Mouse (Mus musculus) 416B (cell line): ENCODE measurements at regions not wholly inside any gene's neighbourhood (a gene's known extent, or its start where the extent isn't known, plus 50 kb on each side); places are given as distances from the start of the nearest gene placed in this dataset.
A peak's percentile ranks its signal among the peaks of the same experiment; 100 is the strongest.
"Not testable (repeated sequence)": the region's sequence is repeated elsewhere in the genome, so short reads cannot be mapped to it uniquely, and the experiment has no call there.

Source experiments
- DNase-seq: peaks from one replicate; pipeline ENCODE4 v3.0.0; 2011; ENCODE audit warnings: low read depth

DNA sequence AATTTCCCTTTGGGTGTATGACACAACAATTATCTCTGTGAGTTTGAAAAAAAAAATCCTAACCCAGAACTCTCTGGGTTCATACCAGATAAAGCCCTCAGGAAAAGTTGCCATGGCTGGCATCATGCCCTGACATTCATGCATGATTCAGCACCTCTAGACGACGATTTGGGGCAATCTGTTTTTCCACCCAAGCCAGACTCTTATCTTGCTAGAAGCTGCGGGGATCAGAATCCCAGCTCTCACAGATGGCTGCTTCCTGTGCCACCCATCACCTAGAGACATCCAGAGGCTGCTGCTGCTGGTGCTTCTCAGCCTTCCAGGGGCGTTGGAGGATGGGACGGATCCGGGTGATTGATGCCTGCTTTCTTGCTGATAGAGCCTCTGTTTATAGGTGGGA, 209.2 kb downstream of the Cd47 start:
- DNase-seq: peak; percentile 93

- DNase-seq: no peak
Measured at GRCm38 (mm10) chr16:50010074-50010473, 209.7 kb downstream of the Cd47 start.

GRCm38 (mm10) chr16:50010532-50010971, 210.2 kb downstream of the Cd47 start:
- no peak for DNase-seq

DNA sequence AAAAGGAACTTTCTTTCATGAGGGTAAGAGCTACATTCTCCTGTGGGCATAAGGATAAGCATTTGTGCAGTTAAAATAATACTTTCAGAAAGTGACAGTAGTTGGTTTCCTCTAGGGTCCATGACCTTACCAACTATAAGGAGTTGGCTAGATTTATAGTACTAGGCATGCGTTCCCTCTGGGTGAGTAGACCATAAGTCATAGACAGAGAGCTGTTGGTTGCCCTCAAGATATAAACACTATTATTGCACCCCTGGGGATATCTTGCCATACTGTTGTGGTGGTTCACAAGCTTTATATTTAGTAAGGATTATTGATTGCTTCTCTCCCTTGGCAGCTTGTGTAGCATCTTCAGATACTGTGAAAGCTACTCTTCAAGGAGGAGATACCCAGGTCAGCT, 223.6 kb downstream of the Cd47 start:
- DNase-seq: no peak

- no peak for DNase-seq
Measured at GRCm38 (mm10) chr16:50026100-50026884, 226.0 kb downstream of the Cd47 start.

GRCm38 (mm10) chr16:50027189-50027588, 226.9 kb downstream of the Cd47 start:
- peak; percentile 82 for DNase-seq

- DNase-seq: no peak
Measured at GRCm38 (mm10) chr16:50029711-50030110, 229.4 kb downstream of the Cd47 start.

GRCm38 (mm10) chr16:50030355-50030754, 230.0 kb downstream of the Cd47 start:
- not testable (repeated sequence) for DNase-seq

- DNase-seq: peak; percentile 95
Measured at GRCm38 (mm10) chr16:50030905-50031369, 230.6 kb downstream of the Cd47 start.

- DNase-seq: peak; percentile 69
Measured at GRCm38 (mm10) chr16:50032798-50033197, 232.5 kb downstream of the Cd47 start.

GRCm38 (mm10) chr16:50036296-50036734, 236.0 kb downstream of the Cd47 start:
- peak; percentile 56 for DNase-seq

GRCm38 (mm10) chr16:50044103-50044502, 243.8 kb downstream of the Cd47 start:
- DNase-seq: peak; percentile 81

GRCm38 (mm10) chr16:50045552-50046547, 245.5 kb downstream of the Cd47 start:
- DNase-seq: peak; percentile 95

- DNase-seq: peak; percentile 54
Measured at GRCm38 (mm10) chr16:50063540-50063939, 263.2 kb downstream of the Cd47 start.

- no peak for DNase-seq
Measured at GRCm38 (mm10) chr16:50065336-50066082, 265.2 kb downstream of the Cd47 start.

- peak; percentile 91 for DNase-seq
Measured at GRCm38 (mm10) chr16:50069033-50069432, 268.7 kb downstream of the Cd47 start.

GRCm38 (mm10) chr16:50070728-50071127, 270.4 kb downstream of the Cd47 start:
- no peak for DNase-seq

- DNase-seq: no peak
Measured at GRCm38 (mm10) chr16:50072853-50073360, 272.6 kb downstream of the Cd47 start.

- no peak for DNase-seq
Measured at GRCm38 (mm10) chr16:50073979-50074378, 273.6 kb downstream of the Cd47 start.

GRCm38 (mm10) chr16:50075641-50076040, 275.3 kb downstream of the Cd47 start:
- DNase-seq: no peak

DNA sequence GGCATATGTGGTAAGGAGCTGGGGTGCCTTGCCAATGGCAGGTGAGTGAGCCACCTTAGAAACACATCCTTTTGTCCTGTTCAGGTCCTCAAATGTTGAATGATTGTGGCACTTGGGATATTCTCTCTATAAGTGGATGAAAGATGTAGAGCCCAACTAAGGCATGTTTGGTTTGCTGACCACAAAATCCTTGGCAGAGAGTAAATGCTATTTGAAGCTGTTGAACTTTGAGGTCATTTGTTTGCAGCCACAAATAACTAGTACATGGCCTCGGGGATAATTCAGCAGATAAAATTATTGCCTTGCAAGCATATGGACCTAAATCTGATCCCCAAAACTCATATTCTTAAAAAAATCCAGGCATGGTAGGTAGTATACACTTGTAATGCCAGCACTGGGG, 281.2 kb downstream of the Cd47 start:
- no peak for DNase-seq

- no peak for DNase-seq
Measured at GRCm38 (mm10) chr16:50092318-50092717, 292.0 kb downstream of the Cd47 start.
